Mouse (Mus musculus) common myeloid progenitor, adult 5-6 weeks (primary cell): Measurements from ENCODE around the gene Scg5. TPM values are rescaled to one million over a fixed set of nuclear protein-coding genes. Genes with fewer than 3 reads are reported as not detected.

Experiments
- ATAC-seq: replicated peaks from 2 replicates; pipeline ENCODE4 v1.8.0; 2016; ENCODE audit warnings: low read depth, mild to moderate bottlenecking, moderate TSS enrichment, inconsistent platforms; ENCODE audit not compliant: poor library complexity, severe bottlenecking
- total RNA-seq: library from RNA; stranded (forward); fragments of 200-1000, 187-1606 nt; gene quantifications from 2 replicates; pipeline ENCODE4 v1.2.3, GENCODE M21; 2017

Scg5 gene
- total RNA-seq, 1 experiment from 2014 or later: 3.7 TPM

DNA sequence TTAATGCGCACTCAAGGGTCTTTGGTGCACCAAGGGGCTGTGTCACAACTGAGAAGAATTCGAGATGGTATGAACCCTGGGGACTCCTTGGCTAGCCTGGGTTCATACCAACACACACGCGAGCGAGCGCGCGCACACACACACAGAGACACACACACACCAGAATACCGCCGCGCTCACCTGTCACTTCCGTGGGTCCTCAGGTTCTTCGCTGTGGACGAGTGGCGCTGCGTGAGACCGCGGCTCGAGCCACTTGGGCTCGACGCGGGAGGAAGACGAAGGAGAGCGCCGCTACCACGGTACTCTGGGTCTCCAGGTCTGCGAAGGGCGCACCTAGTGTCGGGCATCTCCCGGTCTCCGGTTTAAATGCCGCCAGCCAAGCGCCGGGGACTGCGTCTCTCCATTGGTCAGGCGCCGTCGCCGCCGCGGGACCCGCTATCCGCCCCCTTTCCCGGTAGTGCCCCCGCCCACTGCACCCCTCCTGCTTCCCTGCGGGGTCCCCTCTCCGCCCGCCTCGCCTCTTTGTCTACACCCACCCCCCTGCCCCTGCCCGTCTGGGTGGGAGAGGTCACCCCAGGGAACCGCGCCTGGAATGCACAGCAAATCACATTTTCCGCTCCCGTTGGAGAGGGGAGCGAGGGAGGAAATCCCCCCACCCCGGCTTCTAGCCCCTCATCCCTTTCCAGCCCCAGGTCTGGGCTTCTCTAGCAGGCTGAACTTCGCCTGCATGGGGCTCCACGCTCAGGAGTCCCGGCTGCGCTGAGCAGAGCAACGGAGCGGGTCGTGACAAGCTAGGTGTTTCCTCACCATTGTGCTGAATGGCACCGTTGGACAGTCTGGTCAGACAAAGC lies 70.4 kb downstream of the Scg5 start, which contains the start of gene Grem1:
Gene Grem1 (minus strand): TSS at position 336 of the 851 bp plus-strand sequence.
- no peak for ATAC-seq

DNA sequence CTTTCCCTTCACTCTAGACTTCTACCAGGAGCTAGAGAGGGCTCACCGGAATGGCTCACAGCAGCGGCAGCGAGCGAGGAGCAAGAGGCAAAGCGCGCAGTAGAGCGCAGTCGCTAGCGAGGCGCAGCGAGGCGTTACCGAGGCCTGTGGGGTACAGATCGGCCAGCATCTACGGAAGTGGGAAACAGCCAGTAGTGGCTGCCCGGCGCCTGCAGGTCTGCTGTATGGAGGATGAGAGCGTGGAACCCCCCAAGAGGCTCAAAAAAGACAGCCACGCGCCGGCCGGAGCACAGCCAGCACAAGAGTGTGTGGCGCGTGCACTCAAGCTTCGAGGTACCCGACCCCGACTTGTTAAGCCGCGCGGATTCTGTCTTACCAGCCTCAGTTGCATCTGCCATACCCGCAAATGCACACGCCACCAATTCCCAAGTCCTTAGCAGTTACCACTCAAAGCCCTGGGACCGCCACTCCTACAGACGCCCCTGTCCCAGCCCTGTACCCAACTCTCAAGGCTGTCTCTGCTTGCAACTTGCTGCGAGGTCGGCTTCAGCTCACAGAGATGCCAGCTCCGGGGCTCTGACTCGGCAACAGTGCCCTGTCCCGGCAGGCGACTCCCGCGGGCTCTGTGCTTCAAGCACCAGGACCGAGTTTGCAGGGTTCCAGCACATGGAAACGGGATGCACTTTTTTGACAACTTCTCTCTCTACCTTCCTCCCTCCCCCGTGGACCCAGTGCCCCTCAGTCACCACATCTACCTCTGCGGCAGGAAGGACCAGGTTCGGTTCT lies 71.2 kb downstream of the Scg5 start:
- ATAC-seq: peak; percentile 25; the same call in 1 of the 2 replicates

DNA sequence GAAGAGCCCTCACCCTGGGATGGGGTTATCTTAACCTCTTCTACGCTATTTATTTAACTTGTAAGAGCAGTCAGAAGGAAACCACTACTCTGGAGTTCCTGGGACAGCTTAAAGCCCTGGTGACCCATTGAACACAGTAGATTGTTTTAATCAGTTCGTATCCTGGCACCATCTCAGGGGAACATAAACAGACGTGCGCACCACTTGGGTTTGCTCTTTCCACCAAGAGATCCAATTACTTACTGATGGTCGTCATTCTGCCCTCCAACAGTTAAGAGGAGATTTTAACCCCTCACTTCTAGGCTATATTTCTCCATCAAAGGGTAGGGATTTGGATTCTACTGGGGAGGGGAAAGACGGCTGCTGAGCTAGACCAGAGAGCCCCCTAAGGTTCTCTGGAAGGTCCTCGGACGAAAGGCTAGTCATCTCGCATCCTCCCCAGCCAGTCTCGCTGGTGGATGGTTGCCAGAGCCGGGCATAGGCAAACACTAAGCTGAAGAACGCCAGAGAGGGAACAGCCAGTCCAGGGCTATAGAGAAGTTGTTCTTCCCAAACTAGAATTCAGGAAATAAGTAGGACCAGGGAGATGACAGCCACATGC lies 71.9 kb downstream of the Scg5 start:
- ATAC-seq: no peak

DNA sequence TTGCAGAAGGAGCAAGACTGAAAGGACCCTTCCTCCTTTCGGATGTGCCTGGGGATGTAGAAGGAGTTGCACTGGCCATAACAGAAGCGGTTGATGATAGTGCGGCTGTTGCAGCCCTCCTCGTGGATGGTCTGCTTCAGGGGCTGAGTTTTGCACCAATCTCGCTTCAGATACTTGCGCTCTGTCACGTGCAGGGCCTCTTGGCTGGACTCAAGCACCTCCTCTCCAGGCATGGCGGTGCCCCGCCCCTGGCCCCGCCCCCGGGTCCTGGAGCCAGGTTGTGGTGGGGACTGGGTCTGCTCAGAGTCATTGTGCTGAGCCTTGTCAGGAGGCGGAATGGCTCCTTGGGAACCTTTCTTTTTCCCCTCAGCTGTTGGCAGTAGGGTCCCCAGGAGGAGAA lies 79.2 kb downstream of the Scg5 start:
- no peak for ATAC-seq

DNA sequence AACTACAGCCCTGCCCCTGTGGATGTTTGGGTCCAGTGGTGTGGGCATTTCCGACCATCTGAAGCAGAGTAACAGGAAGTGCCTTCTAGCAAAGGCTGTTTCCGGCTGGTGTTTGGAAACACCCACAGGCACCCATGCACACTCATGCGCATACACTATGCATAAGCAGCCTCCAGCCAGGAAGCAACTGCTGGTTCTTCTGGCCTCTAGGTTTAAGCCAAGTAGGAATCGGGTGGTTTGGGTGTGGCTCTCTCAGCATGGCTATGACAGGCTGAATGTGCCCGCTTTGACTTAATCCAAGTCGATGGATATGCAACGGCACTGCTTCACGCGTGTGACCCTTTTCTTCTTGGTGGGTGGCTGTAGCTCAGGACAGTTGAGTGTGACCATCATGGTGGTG lies 79.6 kb downstream of the Scg5 start:
- no peak for ATAC-seq

DNA sequence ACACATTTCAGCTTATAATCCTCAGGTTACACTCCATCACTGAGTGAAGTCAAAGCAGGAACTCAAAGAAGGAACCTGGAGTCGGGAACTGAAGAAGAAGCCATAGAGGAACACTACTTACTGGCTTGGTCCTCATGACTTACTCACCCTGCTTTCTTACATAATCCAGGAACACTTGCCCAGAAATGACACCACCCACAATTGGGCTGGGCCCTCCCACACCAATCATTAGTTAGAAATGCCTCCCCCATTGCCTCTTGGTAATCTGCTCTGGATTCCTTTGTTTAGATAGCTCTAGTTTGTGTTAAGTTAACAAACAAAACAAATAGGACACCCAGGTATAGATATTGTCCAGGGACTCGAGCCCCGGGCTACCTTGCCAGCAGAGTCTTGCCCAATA lies 100.3 kb downstream of the Scg5 start:
- no peak for ATAC-seq

Other genes with a start within 250 kb of the Scg5 start
- not detected in 2 replicates for gene Grem1, start 70.5 kb downstream of the Scg5 start, total RNA-seq
- gene Arhgap11a, start 19.5 kb upstream of the Scg5 start, total RNA-seq: 40.6 and 55.4 TPM in 2 replicates
- gene Gjd2, start 184.5 kb upstream of the Scg5 start, total RNA-seq: not detected in 2 replicates
- not detected in 2 replicates for gene Actc1, start 224.4 kb upstream of the Scg5 start, total RNA-seq